Mouse (Mus musculus) layer of hippocampus, adult 9-11 months (tissue): ENCODE data around the gene Diexf.

Experiments
- DNase-seq: peaks from one replicate; pipeline ENCODE4 v3.0.0; 2022

Diexf gene

DNA sequence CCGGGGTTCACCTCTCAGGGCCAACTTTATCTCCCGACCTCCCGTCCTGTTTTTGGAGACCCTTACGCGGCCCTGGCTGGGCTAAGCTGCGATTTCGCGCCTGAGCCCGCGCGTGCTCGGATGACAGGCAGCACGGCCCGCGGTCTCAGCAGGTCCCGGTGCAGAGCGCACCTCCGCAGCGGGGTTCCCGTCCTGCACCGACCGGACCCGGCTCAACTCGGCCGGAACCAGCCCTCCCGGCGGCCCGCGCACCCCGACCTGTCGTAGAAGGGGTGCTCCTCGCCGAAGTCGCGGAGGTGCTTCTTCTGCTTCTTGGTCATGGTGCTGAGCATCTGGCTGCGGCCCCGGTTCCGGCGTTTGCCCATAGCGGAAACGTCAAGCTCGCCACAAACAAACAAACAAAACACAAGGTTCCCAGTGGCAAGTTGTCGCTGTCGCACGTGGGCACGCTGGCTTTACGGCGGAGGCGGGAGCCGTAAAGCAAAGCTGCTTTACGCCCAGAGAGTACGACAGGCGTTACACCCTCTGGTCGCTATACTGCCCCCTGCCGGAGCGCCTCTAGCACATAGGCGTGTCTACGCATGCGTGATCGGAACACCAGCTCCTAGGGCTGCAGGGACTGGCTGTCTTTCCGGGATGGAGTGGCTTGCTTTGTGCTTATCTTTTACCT lies at the start of gene Diexf:
Gene Diexf, minus strand, starts transcription at position 487 of the 670 bp plus-strand sequence.
- peak; percentile 95 for DNase-seq

DNA sequence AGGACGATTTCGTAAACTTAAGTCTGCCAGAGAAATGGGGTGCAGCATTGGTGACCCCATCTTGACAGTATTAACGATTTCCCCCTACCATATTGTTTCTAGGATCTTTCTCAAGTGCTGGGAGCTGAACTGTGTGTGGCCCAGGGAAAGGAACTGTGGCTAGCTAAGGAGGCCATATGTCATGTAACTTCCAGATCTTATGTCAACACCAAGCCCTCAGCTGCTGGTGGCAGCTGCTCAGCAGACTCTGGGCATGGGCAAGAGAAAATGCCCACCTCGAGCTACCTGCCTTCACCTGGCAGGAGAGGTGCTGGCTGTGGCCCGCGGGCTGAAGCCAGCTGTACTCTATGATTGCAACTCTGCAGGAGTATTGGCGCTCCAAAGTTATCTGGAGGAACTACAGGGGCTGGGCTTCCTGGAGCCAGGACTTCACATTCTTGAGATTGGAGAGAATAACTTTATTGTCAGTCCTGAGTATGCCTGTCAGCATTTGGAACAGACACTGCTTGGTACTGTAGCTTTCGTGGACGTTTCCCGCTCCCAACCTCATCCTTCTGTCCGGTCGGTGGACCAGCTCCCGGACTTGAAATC lies 44.2 kb upstream of the Diexf start:
- DNase-seq, result peak; percentile 13

DNA sequence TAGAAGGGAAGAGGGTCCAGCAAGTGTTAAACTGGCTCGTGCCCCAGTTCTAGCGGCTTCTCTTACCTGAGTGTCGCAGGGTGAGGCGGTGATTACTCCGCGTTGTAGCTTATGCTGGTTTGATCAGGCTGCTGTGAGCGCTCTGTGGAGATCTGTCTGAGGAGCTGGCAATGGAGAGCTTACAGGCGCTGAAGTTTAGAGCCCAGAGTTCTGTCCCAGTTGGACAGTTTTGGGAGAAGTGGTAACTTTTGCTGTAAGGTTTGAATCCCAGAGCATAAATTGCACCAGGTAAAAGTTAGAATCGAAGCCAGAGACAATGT lies 43.7 kb upstream of the Diexf start:
- DNase-seq, result no peak

DNA sequence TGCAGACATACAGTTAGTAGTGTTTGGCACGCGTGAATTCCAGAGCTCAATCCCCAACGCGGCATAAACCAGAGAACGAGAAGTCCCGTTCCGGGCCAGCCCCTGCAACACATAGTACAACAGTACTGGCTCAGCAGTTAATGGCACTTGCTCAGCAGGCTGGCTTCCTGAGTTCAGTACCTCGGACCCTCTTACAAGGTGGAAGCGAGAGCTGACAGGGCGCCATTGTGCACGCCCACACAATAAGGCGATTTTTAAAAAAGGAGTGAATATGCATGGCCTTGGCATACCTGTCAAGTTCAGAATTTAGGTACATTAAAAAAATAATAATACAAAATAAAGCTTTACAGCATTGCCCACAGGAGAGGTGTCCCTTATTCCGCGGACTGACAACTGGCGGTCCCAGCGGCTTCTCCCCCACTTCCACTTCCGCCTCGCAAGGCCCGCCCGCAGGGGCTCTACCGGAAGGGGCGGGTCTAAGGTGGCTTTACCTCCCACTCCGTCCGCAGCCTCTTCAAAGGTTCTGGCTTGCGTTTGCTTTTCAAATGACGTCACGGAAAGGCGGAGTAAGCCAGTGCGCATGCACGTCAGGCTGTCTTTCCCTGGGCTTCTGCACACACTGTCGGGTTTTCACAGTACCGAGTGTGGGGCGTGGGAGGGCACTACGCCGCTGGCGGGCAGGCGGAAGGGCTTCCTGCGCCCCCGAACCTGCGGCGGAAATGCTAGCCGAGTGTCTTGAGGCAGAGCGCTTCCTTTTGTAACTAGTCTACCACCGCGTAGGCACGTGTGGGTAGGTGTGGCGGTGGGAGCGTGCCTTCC lies 43.1 kb upstream of the Diexf start:
- peak; percentile 97 for DNase-seq

DNA sequence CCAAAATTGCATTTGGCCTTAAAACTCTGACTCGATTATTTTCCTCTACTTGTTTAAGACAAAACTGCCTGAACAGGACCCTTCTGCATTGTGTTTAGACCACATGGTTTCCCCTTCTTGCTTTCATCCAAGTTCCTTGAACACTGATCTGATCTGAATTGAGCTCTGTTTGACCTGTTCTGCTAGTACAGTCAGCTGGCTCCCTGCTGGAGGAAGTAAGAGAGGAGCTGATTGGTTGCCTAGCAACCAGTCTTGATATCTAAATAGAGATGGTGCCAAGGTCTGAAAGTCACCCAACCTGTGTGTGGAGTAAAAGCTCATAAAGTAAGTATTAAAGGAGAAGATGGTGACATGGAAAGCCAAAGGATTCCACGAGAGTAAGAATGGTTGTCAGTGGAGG lies 39.8 kb upstream of the Diexf start:
- no peak for DNase-seq

DNA sequence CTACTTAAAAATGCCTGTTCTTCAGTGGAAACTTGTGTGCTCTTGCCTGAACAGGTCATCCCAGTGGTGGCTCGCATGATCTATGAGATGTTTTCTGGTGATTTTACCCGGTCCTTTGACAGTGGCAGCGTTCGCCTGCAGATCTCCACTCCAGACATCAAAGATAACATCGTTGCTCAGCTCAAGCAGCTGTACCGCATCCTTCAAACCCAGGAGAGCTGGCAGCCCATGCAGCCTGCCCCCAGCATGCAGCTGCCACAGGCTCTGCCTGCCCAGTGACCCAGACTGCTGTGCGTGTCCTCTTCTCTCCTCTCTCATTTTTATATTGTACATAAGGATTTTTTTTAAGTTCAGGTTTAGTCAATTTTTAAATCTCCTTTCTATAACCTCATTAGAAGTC lies 39.2 kb upstream of the Diexf start:
- DNase-seq, result no peak

DNA sequence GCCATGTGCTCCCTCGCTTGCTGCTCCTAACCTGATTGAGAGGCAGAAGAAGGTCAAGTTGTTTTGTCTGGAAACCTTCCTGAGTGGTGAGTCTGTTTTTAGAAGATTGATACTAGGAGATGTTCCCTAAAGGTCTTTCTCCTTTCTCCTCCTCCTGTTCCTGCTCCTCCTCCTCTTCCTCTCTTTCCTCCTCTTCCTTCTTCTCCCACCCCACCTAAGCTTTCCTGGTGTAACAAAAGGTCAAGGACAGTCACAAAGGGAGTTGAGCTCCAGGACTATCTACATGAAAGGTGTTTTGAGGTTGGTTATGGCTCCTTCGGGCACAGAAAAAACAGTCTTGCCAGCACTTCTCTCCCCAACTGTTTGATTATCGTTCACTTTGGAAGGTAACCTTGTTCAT lies 37.7 kb upstream of the Diexf start, which contains the start of gene A130010J15Rik:
Gene A130010J15Rik, plus strand, starts transcription at position 301 of the 400 bp plus-strand sequence.
- no peak for DNase-seq

DNA sequence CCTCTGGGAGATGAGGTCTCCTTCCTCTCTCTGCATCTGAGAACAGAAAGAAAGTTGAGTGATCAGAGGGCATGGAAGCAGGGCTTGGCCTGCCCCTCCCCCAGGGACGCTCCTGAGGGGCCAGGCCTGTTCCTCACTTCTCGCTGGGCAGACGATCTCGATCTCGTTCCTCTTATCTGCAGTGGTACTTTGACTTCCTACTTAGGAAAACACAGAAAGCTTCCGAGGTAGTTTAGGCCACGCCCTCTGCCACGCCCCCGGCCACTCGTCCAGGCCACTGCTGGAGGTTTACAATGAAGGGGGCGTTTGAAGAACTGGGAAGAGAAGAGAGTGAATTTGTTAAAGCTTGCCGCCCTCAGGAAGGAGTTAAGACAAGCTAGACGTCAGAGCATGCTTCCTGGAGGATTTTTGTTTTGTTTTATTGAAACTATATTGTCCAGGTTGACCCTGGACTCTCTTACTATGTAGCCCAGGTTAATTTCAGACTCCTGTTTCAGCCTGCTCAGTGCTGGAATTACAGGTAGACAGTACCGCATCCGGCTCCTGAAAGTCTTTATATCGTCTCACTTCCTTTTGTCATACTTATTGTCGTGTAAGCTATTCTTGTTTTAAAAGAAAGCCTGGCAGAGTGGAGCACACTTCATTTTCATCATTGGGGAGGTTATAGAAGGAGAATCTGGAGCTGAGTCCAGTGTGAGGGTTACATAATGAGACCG lies 30.4 kb upstream of the Diexf start:
- DNase-seq, result peak; percentile 44

DNA sequence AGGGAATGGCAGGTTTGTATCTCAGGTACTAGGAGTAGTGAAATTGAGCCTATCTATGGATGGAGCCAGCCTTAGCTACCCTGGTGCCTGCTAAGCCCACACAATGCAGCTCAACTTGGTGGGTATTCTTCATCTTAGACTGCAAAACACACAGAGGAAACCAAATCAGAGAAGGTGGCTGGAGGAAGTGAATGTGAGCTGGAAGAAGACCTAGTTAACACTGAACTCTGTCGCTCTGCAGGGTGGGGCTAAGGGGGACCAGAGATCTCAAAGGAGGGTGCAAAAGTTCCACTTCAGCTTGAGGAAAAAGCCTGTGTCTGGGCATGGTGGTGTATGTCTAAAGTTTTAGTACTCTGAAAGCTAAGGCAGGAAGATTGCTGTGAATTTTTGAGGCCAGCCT lies 29.5 kb upstream of the Diexf start:
- no peak for DNase-seq

DNA sequence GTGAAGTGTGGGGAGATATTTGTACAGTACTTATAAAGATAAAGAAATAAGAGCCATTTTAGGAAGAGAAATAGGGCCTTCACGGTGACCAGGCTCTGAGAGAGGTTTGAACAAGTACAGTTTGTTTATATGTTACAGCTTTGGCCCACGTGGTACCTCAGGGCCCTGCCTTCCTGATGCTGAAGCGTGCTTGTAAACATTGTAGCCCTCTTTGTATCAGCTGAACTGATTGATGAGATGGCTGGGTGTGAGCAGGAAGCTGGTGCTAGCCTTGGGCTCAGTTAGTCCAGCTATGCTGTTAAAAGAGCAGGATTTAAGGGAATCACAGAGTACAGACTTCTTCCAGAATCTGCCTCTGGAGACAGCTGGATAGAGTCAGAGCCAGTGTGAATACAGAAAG lies 29.1 kb upstream of the Diexf start:
- no peak for DNase-seq

DNA sequence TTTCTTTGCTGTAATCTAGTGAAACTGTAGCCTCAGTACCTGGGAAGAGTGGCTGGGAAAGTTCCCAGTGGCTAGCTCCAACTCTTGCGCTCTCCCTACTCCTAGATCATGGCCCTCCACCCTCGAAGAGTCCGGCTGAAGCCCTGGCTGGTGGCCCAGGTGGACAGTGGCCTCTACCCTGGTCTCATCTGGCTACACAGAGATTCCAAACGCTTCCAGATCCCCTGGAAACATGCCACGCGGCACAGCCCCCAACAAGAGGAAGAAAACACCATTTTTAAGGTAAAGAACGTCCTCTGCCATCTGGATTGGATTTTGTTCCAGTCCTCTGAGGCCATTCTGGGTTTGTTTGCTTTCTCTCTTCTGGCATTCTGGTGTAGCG lies 27.0 kb upstream of the Diexf start:
- DNase-seq, result no peak

DNA sequence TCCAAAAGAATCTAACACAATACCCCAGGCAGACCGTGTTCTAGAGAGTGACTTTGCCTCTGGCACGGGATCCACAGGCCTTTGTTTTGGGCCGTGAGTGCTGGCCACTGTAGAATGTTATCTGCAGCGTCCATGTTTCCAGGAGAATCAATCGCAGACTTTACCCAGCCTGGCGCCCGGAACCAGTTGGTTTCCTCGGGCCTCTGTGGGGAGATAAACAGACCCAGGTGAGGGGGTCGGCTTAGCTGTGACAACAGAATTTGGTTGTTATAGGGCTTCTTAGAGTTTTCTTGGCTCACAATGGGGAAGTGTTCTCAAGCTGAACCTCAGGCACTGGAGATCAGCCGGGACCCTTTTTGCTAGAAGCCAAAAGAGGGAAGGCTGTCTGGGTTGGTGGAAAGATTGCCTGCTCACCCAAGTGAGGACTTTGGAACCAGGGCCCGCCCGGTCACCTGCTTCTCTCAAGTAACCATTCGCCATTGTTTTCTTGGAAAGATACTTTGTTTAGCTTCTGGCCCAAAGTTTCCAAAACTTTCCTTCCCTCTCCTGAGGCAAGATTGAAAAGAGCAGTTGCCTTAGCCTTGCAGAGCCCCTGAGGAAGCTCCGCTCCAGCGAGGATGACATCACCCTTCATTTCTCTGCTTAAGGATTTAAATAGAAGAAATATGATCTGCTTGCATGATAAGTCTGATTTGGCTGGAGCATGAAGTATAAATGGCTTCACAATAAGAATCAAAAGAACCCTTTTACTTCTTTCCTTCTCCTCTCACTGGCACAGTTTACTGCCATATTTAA lies 26.4 kb upstream of the Diexf start:
- DNase-seq, result no peak

DNA sequence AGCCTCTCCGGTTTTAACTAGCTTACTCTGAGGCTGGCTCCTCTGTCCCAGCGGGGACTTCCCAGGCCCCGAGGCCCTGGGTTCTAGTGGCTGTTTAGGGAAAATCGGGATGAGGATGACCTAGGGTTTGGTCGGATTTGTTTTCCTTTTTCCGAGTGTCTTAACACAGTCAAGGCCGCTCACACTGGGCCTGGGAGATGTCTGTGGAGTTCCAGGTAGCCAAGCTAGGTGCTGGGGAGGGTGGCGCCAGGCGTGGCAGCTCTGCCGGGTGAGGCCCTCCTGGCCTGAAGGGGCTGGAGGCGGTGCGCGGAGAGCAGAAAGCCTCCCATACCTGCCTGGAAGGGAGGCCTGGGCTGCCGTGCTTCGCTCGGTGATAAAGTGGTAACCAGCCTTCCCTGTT lies 23.5 kb upstream of the Diexf start:
- DNase-seq, result no peak

DNA sequence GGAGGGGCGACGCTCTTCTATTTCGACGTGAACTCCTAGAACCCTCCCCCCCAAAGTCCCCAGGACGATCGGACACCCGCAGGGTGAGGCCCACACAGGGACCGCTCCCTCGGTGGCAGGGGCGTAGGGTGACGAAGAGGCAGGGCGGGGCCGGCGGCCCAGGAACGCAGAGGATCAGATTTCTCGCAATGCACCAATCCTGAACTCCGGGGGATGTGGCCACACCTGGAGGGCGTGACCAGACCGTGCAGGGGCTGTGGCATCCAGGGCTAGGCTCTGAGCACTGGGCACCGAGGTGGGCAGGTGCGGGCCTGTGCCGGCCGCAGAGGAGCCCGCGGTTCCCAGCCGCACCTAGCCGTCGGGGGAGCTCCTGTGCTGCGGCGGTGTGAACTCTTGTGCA lies 22.8 kb upstream of the Diexf start, which contains the start of gene Irf6:
Gene Irf6, plus strand, starts transcription at position 240 of the 400 bp plus-strand sequence.
- DNase-seq, result no peak

DNA sequence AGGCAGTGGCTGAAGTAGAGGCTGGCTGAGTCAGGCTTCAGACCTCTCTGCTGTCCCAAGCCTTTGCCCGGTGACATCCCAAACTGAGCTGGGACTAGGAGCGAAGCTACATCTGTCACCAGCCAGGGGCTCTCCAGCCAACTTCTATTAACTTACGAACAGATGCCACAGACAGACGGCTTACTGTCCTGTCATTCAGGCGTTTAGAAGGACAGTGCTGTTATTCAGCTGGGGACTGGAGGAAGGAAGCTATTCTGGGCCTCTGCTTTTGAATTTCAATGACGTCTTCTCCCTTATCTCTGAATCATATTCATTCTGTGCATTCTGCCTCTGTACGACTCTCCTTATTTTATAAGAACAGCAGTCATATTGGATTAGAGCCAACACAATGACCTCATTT lies 21.1 kb upstream of the Diexf start:
- peak; percentile 31 for DNase-seq

DNA sequence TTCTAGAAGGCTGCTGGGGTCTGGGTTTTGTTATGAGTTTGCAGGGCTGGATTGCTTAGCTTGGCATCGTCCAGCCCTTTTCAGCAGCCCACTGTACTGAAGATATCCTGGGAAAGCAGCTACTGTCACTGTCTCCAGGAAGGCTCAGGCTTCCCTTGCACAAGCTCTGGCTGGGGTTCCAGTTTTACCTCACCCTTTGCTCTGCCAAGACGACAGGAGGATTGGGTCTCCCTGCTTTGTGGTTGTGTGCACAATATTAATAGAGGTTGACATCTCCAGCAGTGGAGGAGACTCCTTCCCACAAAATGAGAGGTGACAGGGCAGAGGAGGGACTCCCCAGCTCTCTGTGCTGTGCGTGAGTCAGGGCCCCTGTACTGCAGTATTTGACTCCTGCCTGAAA lies 19.2 kb upstream of the Diexf start:
- DNase-seq, result no peak

DNA sequence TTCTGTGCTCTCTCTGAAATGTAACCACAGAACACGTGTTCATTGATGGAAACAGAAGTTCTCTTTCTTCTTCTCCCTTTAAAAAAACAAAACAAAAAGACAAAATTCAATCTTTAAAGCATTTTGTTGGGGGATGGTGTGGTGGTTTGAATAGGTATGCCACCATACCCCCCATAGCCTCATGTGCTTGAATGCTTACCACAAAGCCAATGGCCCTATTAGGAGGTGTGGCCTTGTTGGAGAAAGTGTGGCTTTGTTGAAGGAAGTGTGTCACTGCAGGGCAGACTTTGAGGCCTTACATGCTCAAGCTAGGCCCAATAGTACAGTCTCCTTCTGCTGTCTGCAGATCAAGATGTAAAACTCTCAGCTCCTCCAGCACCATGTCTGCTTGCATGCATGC lies 16.3 kb upstream of the Diexf start:
- DNase-seq, result no peak

DNA sequence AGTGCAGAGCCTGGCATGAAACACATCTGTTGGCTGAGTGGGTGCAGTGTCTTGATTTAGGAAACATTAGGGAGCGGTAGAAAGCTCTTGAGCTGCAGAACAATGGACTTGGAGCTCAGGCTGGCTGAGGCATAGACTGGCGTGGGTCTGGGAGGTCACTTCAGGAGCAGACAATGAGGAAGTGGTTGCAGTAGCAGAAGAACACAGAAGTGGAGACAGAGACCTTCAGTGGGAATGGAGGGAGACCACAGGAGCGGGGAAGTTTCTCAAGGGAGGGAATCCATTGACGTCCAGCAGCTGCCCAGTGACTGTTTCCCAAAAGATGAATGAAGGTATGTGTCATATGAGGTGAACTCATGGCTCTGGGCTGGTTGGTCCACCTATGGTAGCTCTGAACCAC lies 15.0 kb upstream of the Diexf start:
- no peak for DNase-seq

DNA sequence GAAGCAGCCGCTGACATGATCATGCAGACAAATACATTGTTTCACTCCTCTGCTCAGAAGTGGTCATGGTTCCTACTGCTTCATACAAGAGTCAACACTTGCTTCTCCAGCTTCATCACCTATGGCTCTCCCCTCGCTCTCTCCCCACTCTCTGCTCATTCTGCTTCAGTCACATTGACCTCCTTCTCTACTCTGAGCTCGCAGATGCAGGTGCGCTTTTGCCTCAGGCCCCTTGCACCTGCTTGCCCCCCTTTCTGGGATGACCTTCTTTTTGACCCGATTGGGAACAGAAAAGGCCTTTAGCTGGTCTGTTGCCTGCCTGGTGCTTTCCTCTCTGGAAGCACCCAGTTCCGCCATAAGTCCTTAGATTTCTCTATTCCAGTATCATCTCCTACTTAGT lies 14.4 kb upstream of the Diexf start:
- DNase-seq, result no peak

DNA sequence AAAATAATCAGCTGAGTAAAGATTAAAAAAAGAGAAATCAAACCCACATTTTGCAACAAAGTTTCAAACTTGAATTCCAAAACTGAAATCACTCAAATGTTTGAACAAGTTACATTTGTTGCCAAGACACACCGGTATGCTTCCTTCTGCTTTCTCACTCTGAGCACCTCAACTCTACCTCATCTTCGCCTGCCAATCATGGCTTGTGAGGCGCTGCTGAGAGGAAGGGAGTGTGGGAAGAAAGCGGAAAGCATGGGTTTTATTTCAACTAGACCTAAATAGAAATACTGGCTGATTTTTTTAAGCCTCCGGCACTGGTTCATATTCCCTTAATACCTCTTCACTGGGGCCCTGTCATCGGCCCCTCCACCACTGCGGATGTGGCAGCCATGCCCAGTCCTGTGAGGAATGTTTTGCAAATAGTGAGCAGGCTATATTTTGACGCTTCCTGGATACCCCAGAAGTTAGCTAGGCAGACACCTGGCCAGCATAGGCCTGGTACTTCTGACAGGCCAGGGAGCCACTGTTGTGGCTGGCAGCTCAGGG lies 12.5 kb upstream of the Diexf start:
- DNase-seq, result no peak

DNA sequence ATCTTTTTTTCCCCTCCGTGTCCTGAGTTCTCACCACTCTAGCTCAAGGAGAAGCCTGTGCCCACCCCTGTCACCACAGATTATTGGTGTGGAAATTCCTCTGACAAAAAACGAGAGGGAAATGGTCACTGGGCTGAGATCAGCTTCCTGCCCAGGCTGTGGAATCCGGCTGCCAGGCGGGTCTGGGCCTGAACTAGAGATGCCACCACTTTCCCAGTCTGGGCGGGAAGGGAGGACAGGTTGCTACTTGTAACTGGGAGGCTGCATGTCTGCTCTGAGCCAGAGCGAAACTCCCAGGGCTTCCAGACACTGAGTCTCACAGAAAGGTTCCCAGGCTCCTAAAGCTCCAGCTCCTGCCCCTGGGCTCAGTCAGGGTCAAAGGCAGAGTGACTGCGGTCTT lies 11.0 kb upstream of the Diexf start:
- DNase-seq, result no peak

DNA sequence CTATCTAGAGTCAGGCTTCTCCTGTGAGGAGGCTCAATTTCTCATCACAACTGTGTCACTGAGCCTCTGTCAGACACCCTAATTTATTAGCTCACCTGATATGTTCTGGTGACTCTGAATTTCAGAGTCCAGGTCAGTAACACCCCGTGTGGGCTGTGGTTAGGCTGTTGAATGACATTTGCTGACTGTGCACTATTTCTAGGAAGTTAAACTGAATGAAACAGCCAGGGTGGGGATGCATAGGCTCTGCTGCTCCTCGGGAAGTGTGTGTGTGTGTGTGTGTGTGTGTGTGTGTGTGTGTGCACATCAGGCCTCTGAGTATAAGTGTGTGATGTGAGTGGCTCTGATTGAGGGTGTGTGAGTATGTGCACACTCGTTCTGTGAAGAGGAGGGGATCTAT lies 8.6 kb upstream of the Diexf start:
- DNase-seq, result no peak
